Mouse (Mus musculus): ENCODE measurements around the gene Bbc3. TPM values are rescaled to one million over a fixed set of nuclear protein-coding genes. Genes with fewer than 3 reads are reported as not detected.

Gene Bbc3
- polyA plus RNA-seq, 1 experiment: 9.2 TPM

DNA sequence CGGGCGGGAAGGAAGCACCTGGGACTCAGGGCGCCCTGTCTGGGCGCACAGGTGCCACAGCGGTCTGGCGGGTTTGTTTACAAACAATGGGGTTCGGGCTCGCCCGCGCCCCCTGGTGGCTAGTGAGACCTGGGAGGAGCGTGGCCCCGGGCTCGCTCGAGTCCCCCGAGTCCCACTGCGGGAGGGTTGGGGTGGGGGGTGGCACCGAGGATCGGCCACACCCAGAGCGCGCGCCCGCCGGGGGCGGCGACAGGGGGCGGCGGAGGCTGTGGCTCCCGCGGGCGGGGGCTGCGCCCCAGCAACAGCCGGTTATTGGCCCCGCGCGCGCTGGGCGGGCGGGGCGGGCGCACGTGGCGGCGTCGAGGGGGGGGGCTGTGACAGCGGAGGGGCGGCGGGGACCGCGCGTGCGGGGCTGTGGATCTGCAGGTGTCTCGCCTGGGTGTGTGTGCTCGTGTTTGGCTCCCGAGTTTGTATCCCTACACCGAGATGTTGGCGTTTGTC, 1.9 kb downstream of the Bbc3 start:
- WGBS: 1% methylated on average over 53 of the region's 56 CpGs
- H3K4me3 ChIP-seq (replicated peaks; ENCODE audit: control insufficient read depth, low read depth, low read length): peak overlapping the region; percentile 93
- TF ChIP-seq POLR2A (IDR thresholded peaks at IDR 0.05; ENCODE audit: borderline replicate concordance, control insufficient read depth, low read depth, low read length) (no peak), CTCF (IDR thresholded peaks at IDR 0.05; ENCODE audit: control insufficient read depth, insufficient read depth, low read length) (peak; percentile 75)
- peaks cover 10% of the 10 kb centered on the region for H3K4me1 ChIP-seq (ENCODE audit: control insufficient read depth, insufficient read depth, low read length)
- H3K27ac ChIP-seq (ENCODE audit: control insufficient read depth, insufficient read depth, low read depth, low read length, poor library complexity): peak overlapping the region; percentile 94

DNA sequence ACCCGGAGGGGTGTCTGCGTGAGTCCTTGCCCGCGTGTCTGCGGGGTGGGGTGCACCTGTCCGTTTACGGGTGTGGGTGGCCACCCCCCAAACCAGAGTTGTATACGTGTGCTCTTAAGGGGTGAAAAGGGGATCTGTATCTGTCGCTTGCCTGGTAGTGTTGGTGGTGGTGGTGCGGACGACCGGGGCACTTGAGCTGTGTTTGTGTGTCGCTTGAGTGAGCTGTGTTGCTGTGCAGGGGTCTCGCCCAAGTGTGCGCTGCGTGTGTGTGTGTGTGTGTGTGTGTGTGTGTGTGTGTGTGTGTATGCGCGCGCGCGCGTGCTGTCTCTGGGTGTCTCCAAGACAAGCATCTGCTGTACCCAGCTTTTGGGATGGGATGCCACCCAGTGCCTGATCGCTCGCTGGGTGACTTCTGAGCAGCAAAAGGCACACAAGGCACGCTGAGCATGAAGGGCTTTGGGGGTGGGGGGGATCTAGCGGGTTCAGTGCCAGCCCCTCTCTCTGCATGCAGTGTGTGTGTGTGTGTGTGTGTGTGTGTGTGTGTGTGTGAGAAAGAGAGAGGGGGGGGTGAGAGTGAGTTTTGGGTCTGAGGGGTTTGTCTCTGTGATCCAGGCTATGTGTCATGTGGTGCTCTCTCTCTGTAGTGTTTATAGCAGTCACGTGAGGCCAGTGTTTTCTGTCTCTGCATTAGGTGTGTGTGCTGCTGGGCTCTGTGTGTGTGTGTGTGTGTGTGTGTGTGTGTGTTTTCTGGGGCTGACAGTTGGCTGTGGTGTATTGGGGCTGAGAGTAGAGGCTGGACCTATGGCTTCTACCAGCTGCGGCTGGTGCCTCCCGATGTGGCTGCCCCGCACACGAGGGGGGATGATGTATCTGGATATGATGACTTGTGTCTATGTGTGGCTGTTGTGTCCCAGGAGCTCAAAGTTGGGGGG, 2.6 kb downstream of the Bbc3 start:
- TF ChIP-seq CTCF (IDR thresholded peaks at IDR 0.05; ENCODE audit: control insufficient read depth, insufficient read depth, low read length) (no peak), POLR2A (IDR thresholded peaks at IDR 0.05; ENCODE audit: borderline replicate concordance, control insufficient read depth, low read depth, low read length) (no peak)
- under 1% methylated on average over 31 of the region's 31 CpGs for WGBS
- peak overlapping the region; percentile 79 for H3K4me3 ChIP-seq (replicated peaks; ENCODE audit: control insufficient read depth, low read depth, low read length)
- H3K4me1 ChIP-seq (ENCODE audit: control insufficient read depth, insufficient read depth, low read length): peaks cover 10% of the 10 kb centered on the region
- H3K27ac ChIP-seq (ENCODE audit: control insufficient read depth, insufficient read depth, low read depth, low read length, poor library complexity): peak overlapping the region; percentile 76

DNA sequence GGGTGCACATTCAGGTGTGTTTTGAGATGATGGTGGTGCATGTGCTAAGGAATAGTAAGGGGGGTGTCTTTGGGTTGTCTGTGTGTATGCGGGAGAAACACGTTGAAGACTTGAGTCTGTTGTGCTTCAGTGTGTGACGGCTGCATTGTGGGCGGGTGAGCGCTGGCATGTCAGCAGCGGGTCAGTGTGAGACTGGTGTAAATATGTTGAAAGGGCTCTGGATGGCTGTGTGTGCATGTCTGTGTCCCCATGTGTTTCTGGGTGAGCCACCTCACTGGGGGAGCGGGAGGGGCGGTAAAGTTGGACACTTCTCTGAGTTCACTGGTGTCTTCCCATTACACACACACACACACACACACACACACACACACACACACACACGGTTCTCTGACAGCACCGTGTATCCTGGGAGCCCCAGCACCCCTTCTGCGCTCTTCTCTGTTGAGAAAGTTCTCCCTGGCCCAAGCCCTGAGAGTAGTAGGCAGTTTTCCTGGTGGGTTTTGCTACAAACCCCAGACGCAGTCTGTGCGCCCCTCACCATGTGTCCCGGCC, 3.3 kb downstream of the Bbc3 start:
- no peak for TF ChIP-seq POLR2A (IDR thresholded peaks at IDR 0.05; ENCODE audit: borderline replicate concordance, control insufficient read depth, low read depth, low read length)
- no peak for TF ChIP-seq CTCF (IDR thresholded peaks at IDR 0.05; ENCODE audit: control insufficient read depth, insufficient read depth, low read length)
- peaks cover 10% of the 10 kb centered on the region for H3K4me1 ChIP-seq (ENCODE audit: control insufficient read depth, insufficient read depth, low read length)
- WGBS: under 1% methylated on average over 14 of the region's 14 CpGs
- peak overlapping the region; percentile 79 for H3K4me3 ChIP-seq (replicated peaks; ENCODE audit: control insufficient read depth, low read depth, low read length)
- peak overlapping the region; percentile 94 for H3K27ac ChIP-seq (ENCODE audit: control insufficient read depth, insufficient read depth, low read depth, low read length, poor library complexity)

DNA sequence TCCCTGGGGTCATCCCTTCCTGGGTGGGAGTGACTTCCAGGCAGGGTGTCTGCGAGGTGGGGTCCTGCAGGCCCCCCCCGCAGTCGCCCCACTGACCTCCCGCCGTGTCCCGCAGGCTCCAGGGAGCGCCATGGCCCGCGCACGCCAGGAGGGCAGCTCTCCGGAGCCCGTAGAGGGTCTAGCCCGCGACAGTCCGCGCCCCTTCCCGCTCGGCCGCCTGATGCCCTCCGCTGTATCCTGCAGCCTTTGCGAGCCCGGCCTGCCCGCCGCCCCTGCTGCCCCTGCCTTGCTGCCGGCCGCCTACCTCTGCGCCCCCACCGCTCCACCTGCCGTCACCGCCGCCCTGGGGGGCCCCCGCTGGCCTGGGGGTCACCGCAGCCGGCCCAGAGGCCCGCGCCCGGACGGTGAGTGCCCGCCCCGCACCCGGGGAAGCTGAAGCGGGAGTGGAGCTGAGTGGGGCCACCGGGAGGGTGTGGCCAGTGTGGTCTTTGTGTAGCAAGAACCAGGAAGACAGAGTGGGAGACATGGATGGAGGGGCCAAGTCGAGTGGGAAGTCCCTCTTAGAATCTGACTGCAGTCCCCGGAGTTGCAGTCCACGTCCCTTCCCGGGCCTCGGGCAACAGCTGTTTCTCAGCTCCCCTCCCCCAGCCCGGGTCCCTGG, 3.9 kb downstream of the Bbc3 start:
- peak overlapping the region; percentile 79 for H3K4me3 ChIP-seq (replicated peaks; ENCODE audit: control insufficient read depth, low read depth, low read length)
- peak overlapping the region; percentile 94 for H3K27ac ChIP-seq (ENCODE audit: control insufficient read depth, insufficient read depth, low read depth, low read length, poor library complexity)
- H3K4me1 ChIP-seq (ENCODE audit: control insufficient read depth, insufficient read depth, low read length): peaks cover 10% of the 10 kb centered on the region
- WGBS: 1% methylated on average over 45 of the region's 49 CpGs
- no peak for TF ChIP-seq CTCF (IDR thresholded peaks at IDR 0.05; ENCODE audit: control insufficient read depth, insufficient read depth, low read length)
- no peak for TF ChIP-seq POLR2A (IDR thresholded peaks at IDR 0.05; ENCODE audit: borderline replicate concordance, control insufficient read depth, low read depth, low read length)

DNA sequence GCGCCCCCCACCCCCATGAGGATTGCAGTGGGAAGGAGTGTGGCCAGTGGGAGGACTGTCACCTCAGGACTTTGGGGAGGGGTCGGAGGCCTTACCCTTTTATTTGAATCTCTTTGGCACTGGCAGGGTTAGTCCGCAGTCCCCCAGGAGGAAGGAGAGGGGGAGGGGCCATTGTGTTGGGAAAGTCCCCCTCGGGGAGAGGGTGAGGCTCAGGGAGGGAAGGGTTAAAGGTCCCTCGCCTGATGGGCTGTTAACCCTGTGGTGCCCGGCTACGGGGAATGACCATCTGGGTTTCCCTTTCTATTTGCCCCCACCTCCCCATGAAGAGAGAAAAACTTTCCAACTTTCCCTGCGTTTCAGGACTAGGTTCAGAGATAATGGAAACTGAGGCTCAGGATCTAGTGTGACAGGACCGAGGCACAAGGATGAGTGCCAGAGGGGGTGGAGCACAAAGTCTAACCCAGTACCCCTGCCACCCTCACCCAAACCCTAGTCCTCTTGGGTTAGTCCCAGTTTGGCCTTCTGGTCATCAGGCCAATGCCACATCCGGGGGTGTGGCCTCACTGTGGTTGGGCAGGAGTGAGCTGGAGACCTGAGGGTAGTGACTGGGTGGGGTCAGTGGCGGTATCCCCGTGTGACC, 4.6 kb downstream of the Bbc3 start:
- TF ChIP-seq POLR2A (IDR thresholded peaks at IDR 0.05; ENCODE audit: borderline replicate concordance, control insufficient read depth, low read depth, low read length) (0 out of 2 replicates have a peak, but pooled peaks have one; percentile 42), CTCF (IDR thresholded peaks at IDR 0.05; ENCODE audit: control insufficient read depth, insufficient read depth, low read length) (no peak)
- Histone ChIP-seq H3K4me1 (ENCODE audit: control insufficient read depth, insufficient read depth, low read length) (peaks cover 10% of the 10 kb centered on the region), H3K4me3 (replicated peaks; ENCODE audit: control insufficient read depth, low read depth, low read length) (peak overlapping the region; percentile 79), H3K27ac (ENCODE audit: control insufficient read depth, insufficient read depth, low read depth, low read length, poor library complexity) (peak overlapping the region; percentile 94)
- 2% methylated on average over 12 of the region's 12 CpGs for WGBS

DNA sequence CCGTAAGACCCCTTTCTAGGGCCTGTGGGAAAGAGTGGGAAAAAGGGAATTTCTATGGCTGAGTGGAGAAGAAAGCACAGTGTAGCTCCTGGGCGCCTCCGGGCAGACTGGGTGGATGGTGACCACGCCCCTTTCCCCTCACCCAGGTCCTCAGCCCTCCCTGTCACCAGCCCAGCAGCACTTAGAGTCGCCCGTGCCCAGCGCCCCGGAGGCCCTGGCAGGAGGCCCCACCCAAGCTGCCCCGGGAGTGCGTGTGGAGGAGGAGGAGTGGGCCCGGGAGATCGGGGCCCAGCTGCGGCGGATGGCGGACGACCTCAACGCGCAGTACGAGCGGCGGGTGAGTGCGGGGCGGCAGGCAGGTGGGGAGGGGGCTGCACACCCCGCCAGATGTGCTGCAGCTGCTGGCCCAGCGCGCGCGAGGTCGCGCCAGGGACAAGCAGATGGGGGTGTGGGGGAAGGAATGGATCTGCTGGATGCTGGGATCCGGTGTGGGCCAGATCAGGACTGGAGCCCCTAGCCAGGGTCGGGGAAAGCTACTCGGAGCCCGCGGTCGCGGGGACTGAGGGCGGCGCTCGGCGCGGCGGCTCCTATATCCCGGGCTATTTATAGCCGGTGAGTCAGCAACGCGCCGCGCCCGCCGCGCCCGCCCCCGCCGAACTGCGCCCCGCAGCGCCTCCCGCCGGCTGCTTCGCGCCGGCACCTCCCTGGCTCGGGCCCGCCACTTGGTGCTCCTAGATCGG, 5.5 kb downstream of the Bbc3 start:
- WGBS: 1% methylated on average over 53 of the region's 66 CpGs
- Histone ChIP-seq H3K4me3 (replicated peaks; ENCODE audit: control insufficient read depth, low read depth, low read length) (peak overlapping the region; percentile 71), H3K27ac (ENCODE audit: control insufficient read depth, insufficient read depth, low read depth, low read length, poor library complexity) (peak overlapping the region; percentile 94), H3K4me1 (ENCODE audit: control insufficient read depth, insufficient read depth, low read length) (peaks cover 10% of the 10 kb centered on the region)
- TF ChIP-seq CTCF (IDR thresholded peaks at IDR 0.05; ENCODE audit: control insufficient read depth, insufficient read depth, low read length) (0 out of 2 replicates have a peak, but pooled peaks have one; percentile 16), POLR2A (IDR thresholded peaks at IDR 0.05; ENCODE audit: borderline replicate concordance, control insufficient read depth, low read depth, low read length) (peak; percentile 97)

DNA sequence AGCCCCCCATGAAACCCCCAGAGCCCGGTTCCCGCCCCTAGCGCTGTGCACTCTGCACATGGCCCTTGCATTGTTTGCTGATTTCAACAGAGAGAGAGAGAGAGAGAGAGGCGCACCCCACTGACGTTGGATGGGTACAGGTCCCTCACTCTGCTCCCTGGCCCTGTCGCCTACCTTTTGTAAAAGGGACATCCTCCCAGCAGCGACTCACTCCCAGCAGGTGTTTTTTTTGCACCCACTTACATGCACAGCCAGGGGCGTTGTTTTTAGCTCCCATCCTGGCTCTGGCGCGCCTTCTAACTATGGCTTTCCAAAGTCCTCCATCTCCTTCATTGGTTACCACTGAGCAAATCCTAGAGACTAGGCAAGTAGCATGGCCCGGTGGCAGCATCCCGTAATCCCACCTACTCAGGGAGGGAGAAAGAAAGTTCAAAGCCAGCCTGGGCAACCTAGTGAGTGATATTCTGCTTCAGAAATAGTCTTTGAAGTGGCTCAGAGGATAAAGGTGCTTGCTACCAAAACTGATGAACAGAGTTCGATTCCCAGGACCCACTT, 6.1 kb downstream of the Bbc3 start:
- peak overlapping the region; percentile 60 for H3K27ac ChIP-seq (ENCODE audit: control insufficient read depth, insufficient read depth, low read depth, low read length, poor library complexity)
- H3K4me3 ChIP-seq (replicated peaks; ENCODE audit: control insufficient read depth, low read depth, low read length): peak overlapping the region; percentile 38
- H3K4me1 ChIP-seq (ENCODE audit: control insufficient read depth, insufficient read depth, low read length): peaks cover 8% of the 10 kb centered on the region
- TF ChIP-seq CTCF (IDR thresholded peaks at IDR 0.05; ENCODE audit: control insufficient read depth, insufficient read depth, low read length): no peak
- no peak for TF ChIP-seq POLR2A (IDR thresholded peaks at IDR 0.05; ENCODE audit: borderline replicate concordance, control insufficient read depth, low read depth, low read length)
- WGBS: 35% methylated on average over 13 of the region's 13 CpGs
